Mouse (Mus musculus) testis, adult 2 months (tissue): Measurements from ENCODE around the gene Bcor.

Experiments used
- CTCF ChIP-seq: fragments of 200-500 bp; IDR thresholded peaks from 2 replicates; pipeline ENCODE4 v1.5.1; 2012; ENCODE audit warnings: low read depth, mild to moderate bottlenecking, inconsistent platforms, low read length, moderate library complexity; ENCODE audit not compliant: control insufficient read depth, insufficient read depth, insufficient replicate concordance
- POLR2A ChIP-seq: fragments of 200-500 bp; IDR thresholded peaks from 2 replicates; pipeline ENCODE4 v1.6.1; 2012; ENCODE audit warnings: low read depth, mild to moderate bottlenecking, inconsistent platforms, low read length, moderate library complexity; ENCODE audit not compliant: control insufficient read depth

GRCm38 (mm10) chrX:12142832-12143231 is 17.3 kb downstream of the Bcor start:
- TF ChIP-seq CTCF (no peak), POLR2A (no peak)
